Mouse (Mus musculus) spleen, embryonic (tissue): ENCODE data around the gene Zfp976.
"Not testable (repeated sequence)": the region's sequence is repeated elsewhere in the genome, so short reads cannot be mapped to it uniquely, and the experiment has no call there.

Experiments
- CTCF ChIA-PET: fragments of 350-600 bp; sonication (Branson Sonifier 250); formaldehyde crosslinking; loops from one replicate; lab custom pipeline; 2022; lab: Charles Lee

The Zfp976 gene

GRCm38 (mm10) chr7:42642152-42643115, at the start of gene Zfp976:
Zfp976 (minus strand) TSS chr7:42642588.
- CTCF ChIA-PET = not testable (repeated sequence)

DNA sequence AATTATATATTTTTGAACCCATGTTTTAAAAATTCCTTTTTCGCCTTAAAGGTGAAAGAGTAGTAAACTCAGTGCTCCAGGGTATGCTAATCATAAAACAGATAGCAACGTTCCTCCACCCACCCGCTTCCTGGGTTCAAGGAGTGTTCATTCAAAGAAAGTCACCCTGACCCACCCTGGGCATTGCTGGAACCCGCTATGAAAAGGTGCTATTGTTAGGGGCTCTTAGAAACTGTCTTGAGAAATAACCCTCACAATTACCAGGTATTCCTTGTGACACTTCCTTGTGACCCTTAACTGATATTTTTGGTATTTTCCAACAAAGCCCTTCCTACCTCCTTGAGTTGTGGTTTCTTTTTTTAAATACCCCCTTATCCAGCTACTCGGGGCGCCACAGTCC, 37.7 kb upstream of the Zfp976 start:
- CTCF ChIA-PET = not testable (repeated sequence)

GRCm38 (mm10) chr7:42679646-42680045, 37.3 kb upstream of the Zfp976 start:
- CTCF ChIA-PET = not testable (repeated sequence)

- CTCF ChIA-PET = not testable (repeated sequence)
Measured at GRCm38 (mm10) chr7:42660140-42660539, 17.8 kb upstream of the Zfp976 start.

DNA sequence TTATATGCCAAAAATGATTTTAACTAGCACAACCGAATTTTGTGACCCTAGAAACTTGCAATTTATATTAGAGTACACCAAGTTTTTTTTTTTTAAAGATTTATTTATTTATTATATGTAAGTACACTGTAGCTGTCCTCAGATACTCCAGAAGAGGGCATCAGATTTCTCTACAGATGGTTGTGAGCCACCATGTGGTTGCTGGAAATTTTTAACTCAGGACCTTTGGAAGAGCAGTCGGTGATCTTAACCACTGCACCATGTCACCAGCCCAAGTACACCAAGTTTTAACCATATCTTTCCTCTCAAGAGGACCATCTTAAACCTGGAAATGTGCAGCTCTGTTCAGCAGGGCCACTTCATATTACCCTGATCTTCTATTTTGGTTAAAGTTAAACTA, 12.8 kb upstream of the Zfp976 start:
- CTCF ChIA-PET = not testable (repeated sequence)

GRCm38 (mm10) chr7:42643120-42643620, 782 bp upstream of the Zfp976 start:
- CTCF ChIA-PET = not testable (repeated sequence)

DNA sequence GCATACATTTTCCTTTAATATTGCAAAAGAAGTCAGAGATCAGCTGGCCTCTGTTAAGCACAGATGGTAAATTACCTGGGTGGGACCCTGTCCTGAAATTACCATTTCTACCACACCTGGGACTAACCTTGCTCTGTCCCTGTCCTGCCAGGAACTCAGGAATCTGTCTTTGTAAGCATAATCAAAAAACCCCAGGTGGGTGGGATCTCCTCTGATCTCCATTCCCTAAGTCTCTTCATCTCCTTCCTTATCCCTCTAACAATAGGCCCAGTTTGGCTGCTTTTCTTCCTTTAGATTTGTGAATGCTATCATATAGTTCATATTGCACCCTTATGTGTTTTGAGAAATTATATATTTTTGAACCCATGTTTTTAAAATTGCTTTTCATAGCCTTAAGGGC, 11.4 kb downstream of the Zfp976 start:
- CTCF ChIA-PET = not testable (repeated sequence)

DNA sequence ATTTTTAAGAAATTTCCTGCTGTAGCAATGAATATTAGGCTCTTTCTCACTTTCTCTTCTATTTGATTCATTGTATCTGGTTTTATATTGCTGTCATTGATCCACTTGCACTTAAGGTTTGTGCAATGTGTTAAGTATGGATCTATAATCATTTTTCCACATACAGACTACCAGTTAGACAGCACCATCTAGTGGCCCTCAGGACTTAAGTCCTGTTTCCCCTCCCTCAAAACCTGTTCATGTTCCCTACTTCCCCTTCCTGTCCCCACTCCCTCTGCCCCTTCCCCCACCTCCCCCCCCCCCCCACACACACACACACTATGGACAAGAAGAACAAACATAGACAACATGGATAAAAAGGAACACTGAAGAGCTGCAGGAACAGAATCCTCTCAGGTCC, 46.7 kb downstream of the Zfp976 start:
- CTCF ChIA-PET = not testable (repeated sequence)

- CTCF ChIA-PET = not testable (repeated sequence)
Measured at GRCm38 (mm10) chr7:42592413-42592812, 50.0 kb downstream of the Zfp976 start, which contains the start of gene Zfp977. Zfp977 (minus strand) TSS chr7:42592547.

DNA sequence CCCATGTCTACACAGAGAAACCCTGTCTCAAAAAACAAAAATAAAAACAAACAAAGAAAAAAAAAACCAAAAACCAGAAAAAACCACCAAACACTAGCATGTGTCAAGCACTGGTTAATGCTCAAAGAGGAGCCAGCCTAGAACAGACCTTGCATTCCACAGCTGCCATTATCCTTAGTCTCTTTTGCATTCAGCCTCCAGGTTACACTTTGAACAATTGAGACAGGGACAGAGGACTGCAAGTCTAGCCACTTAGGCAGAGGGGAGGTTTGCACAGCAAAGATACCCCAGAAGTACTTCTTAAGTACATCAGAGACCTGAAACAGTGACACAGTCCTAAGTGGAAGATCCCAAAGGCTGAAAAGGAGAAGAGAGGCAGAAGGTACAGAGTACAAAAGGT, 51.1 kb downstream of the Zfp976 start:
- CTCF ChIA-PET = not testable (repeated sequence)

DNA sequence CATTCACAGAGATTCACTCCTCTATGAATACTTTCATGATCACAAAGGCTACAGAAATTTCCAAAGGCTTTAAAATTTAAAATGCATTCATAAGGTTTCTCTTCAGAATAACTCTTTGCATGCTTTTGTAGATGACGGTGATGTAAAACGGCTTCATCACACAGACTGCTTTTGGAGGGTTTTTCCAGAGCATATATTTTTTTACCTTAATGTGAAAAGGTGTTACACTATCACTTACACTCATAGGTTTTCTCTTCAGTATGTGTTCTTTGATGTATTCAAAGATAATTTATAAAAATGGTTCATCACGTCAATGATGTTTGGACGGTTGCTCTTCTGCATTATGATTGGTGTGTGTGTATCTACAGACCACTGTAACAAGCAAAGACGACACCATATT, 63.9 kb downstream of the Zfp976 start, which contains the start of gene Gm21028:
TSS of gene Gm21028 (minus strand) at position 101 of the 400 bp plus-strand sequence.
- CTCF ChIA-PET = no interaction called here
